Mouse (Mus musculus) kidney, adult 2 months (tissue): ENCODE results near the gene Dlk1.

Source experiments
- CTCF ChIP-seq: fragments of 200-500 bp; conservative IDR thresholded peaks from 2 replicates; pipeline ENCODE4 v1.5.1; 2011; ENCODE audit warnings: low read depth, mild to moderate bottlenecking, control low read depth, low read length, moderate library complexity, mixed read lengths; ENCODE audit not compliant: insufficient read depth, insufficient read length
- POLR2A ChIP-seq: fragments of 200-500 bp; IDR thresholded peaks from one replicate; pipeline ENCODE4 v1.6.1; 2011; ENCODE audit warnings: low read depth, low read length, control low read depth

- TF ChIP-seq CTCF, result no peak
- TF ChIP-seq POLR2A, result no peak
These were observed 4.0 kb downstream of the Dlk1 start for GRCm38 (mm10) chr12:109456531-109457202.
